Mouse (Mus musculus) forebrain, embryonic 12.5 days (tissue): ENCODE results near the gene Ppil6. TPM values are rescaled to one million over a fixed set of nuclear protein-coding genes. Genes with fewer than 3 reads are reported as not detected.
A peak's percentile ranks its signal among the peaks of the same experiment; 100 is the strongest.

Experiments
- ATAC-seq: fragments of 200-750 bp; cut with Nextera tagmentation; 2 replicates; pipeline ENCODE4 v1.8.0; 2017; ENCODE audit warnings: moderate TSS enrichment; ENCODE audit not compliant: low FRiP score
- H3K27ac ChIP-seq: fragments of 300-500 bp; sonication (generic); 2 replicates; pipeline ENCODE4 v1.5.1; 2016; ENCODE audit warnings: mild to moderate bottlenecking
- H3K27me3 ChIP-seq: fragments of 300-500 bp; sonication (generic); 2 replicates; pipeline ENCODE4 v1.6.1; 2016; ENCODE audit warnings: mild to moderate bottlenecking
- H3K36me3 ChIP-seq: fragments of 300-500 bp; sonication (generic); replicated peaks from 2 replicates; pipeline ENCODE4 v1.6.1; 2016; ENCODE audit warnings: mild to moderate bottlenecking
- H3K4me1 ChIP-seq: fragments of 300-500 bp; sonication (generic); 2 replicates; pipeline ENCODE4 v1.6.1; 2016
- H3K4me2 ChIP-seq: fragments of 300-500 bp; sonication (generic); 2 replicates; pipeline ENCODE4 v1.6.1; 2016; ENCODE audit warnings: mild to moderate bottlenecking, moderate library complexity
- H3K4me3 ChIP-seq: fragments of 300-500 bp; sonication (generic); replicated peaks from 2 replicates; pipeline ENCODE4 v1.5.1; 2016; ENCODE audit warnings: mild to moderate bottlenecking
- H3K9ac ChIP-seq: fragments of 300-500 bp; sonication (generic); 2 replicates; pipeline ENCODE4 v1.6.1; 2016; ENCODE audit warnings: mild to moderate bottlenecking
- H3K9me3 ChIP-seq: fragments of 300-500 bp; sonication (generic); 2 replicates; pipeline ENCODE4 v1.6.1; 2016
- WGBS: fragments of 180-500 bp; shearing (Covaris S2); methylation state at CpG from one replicate; pipeline ENCODE4 v1.1.7; 2016; 5-methylcytosine and 5-hydroxymethylcytosine counted together
- polyA plus RNA-seq: library from polyadenylated mRNA; unstranded; fragments of >200 nt; fragmentation: Nextera tagmentation; extraction: Ambion mirVana; gene quantifications from 2 replicates; pipeline ENCODE4 v1.2.1, GENCODE M21; 2016

Ppil6 gene
- polyA plus RNA-seq, 1 experiment from 2014 or later: 1.7 TPM

DNA sequence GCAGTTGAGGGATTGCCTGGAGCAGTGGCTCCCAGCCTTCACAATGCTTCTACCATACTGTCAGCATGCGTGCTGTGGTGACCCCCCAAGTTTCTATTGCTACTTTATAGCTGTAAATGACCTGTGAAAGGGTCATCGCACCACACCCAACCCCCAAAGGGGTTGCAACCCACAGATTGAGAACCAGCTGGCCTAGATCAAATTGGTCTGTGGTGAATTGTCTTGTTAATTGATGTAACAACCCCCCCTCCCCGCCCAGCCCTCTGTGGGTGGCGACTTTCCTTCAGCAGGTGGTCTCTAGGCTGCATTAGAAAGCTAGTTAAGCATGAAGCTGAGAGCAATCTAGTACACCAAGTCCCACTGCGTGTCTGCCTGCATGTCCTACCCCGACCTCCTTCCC is 22.9 kb upstream of the Ppil6 start:
- Histone ChIP-seq H3K27ac (no peak overlapping the region), H3K9me3 (no peaks in the 10 kb centered on the region), H3K4me3 (no peak overlapping the region), H3K27me3 (no peaks in the 10 kb centered on the region), H3K36me3 (peaks cover 26% of the 10 kb centered on the region), H3K9ac (no peak overlapping the region), H3K4me1 (peaks cover 4% of the 10 kb centered on the region), H3K4me2 (no peak overlapping the region)
- no peak for ATAC-seq
- 38% methylated on average over 6 of the region's 6 CpGs for WGBS

DNA sequence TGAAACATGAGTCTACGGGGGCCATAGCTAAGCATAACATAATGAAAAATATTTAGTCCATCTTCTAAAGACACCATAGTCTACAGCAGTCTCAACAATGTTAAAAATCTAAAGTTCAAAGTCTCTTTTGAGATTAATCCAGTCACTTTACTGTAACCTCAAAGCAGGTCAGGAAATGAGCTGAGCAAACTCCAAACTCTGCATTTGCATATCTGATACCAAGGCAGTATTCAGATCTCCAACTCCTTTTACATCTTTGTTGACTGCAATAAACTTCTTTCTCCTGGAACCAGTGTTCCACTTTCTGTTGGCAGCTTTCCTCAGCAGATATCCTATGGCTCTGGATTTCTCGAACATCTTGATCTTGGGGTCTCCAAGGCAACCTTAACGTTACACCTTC is 19.5 kb upstream of the Ppil6 start:
- H3K9ac ChIP-seq: no peak overlapping the region
- H3K36me3 ChIP-seq: peaks cover 7% of the 10 kb centered on the region; the same call in 1 of the 2 replicates
- no peaks in the 10 kb centered on the region for H3K27me3 ChIP-seq
- WGBS: 88% methylated on average over 3 of the region's 3 CpGs
- no peaks in the 10 kb centered on the region for H3K9me3 ChIP-seq
- no peak overlapping the region for H3K4me3 ChIP-seq
- H3K4me2 ChIP-seq: no peak overlapping the region
- peaks cover 5% of the 10 kb centered on the region for H3K4me1 ChIP-seq
- H3K27ac ChIP-seq: no peak overlapping the region
- ATAC-seq: no peak

DNA sequence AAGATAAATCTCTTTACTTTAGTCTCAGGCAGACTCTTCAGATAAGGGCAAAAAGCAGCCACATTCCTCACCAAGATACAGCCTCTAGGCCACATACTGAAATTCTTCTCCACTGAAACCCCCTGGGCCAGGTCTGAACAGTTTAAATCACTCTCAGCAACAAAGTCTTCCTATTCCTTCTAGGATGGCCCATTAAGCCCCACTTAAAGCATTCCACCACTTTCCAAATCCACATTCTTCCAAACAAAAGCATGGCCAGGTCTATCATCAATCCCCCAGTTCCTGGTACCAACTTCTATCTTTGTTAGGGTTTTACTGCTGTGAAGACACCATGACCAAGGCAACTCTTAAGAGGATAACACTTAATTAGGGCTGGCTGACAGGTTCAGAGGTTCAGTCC is 17.7 kb upstream of the Ppil6 start:
- Histone ChIP-seq H3K4me3 (no peak overlapping the region), H3K9me3 (no peaks in the 10 kb centered on the region), H3K9ac (no peak overlapping the region), H3K4me1 (peaks cover 16% of the 10 kb centered on the region), H3K36me3 (peaks cover 6% of the 10 kb centered on the region; the same call in 1 of the 2 replicates), H3K27me3 (no peaks in the 10 kb centered on the region), H3K4me2 (no peak overlapping the region), H3K27ac (no peak overlapping the region)
- no peak for ATAC-seq

DNA sequence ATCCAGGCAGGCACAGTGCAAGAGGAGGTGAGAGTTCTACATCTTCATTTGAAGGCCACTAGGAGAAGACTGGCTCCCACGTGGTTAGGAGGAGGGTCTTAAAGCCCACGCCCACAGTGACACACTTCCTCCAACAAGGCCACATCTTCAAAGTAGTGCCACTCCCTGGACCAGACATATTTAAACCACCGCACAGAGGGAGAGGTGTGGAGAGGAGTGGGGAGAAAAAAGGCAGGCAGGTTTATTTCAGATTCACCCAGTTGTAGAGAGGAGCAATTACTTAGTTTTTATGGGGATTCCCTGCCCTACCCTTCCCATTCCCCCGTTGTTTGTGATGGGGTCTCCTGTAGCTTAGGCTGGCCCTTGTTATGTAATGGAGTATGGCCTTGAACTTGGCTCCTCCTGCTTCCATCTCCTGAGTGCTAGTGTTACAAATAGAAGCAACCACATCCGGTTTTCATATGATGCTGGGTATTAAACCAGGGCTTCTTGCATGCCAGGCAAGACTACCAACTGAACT is 17.2 kb upstream of the Ppil6 start:
- Histone ChIP-seq H3K4me1 (peaks cover 21% of the 10 kb centered on the region), H3K9me3 (no peaks in the 10 kb centered on the region), H3K4me3 (no peak overlapping the region), H3K27me3 (no peaks in the 10 kb centered on the region), H3K36me3 (peaks cover 6% of the 10 kb centered on the region; the same call in 1 of the 2 replicates), H3K9ac (no peak overlapping the region), H3K27ac (no peak overlapping the region), H3K4me2 (no peak overlapping the region)
- WGBS: 80% methylated on average over 5 of the region's 5 CpGs
- no peak for ATAC-seq

DNA sequence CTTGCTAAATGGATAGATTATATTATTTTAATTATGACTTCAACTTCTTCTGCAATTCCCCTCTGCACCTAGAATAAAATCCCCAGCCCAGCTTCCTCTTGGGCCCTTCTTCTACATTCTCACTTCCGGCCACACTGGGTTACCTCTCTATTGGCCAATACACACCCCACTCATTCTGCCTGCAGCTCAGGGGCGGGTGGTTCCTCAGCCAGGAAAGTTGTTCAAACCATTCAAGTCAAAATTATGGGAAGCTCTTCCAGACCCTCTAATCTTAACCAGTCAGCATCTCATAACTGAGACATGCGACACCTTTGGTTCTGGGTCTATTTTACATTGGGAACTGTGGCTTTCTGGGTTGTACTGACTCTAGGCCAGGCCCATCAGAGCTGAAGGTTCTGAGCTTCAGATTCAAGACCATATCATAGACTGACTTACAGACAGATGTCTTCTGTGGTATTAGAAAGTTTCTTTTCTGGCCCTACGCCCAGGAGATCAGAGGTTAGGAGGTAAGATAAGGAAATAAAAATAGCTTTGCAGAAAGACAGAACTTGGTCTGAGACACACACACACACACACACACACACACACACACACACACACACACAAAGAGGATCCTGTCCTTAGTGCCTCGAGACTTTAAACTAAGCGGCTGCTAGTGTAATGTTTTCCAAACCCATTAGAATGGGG is 16.3 kb upstream of the Ppil6 start:
- WGBS: 90% methylated on average over 6 of the region's 6 CpGs
- H3K4me3 ChIP-seq: no peak overlapping the region
- no peak for ATAC-seq

DNA sequence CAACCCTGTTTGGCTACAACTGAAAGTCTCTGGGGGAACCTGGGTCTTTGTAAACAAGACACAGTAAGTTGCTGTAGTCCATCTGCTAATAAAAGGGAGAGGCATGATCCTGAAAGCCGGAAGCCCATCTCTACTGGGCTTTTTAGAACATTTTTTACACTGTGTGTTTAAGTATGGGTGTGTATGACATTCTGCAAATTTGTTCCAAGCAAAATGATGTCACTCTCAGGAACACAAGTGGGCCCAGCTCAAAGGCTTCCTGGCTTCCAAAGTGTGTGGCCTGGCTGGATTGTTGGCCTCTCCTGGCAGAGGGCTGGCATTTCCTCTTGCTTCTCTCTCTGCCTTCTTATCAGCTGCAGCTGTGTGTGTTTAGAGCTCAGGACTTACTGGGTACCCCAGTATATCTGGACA is 15.3 kb upstream of the Ppil6 start:
- H3K9me3 ChIP-seq: no peaks in the 10 kb centered on the region

More for the DNA sequence above, 16.3 kb upstream of the Ppil6 start:
- Histone ChIP-seq H3K36me3 (peaks cover 7% of the 10 kb centered on the region), H3K4me1 (peaks cover 25% of the 10 kb centered on the region), H3K27me3 (no peaks in the 10 kb centered on the region), H3K27ac (no peak overlapping the region), H3K4me2 (no peak overlapping the region), H3K9ac (no peak overlapping the region), H3K9me3 (no peaks in the 10 kb centered on the region)

DNA sequence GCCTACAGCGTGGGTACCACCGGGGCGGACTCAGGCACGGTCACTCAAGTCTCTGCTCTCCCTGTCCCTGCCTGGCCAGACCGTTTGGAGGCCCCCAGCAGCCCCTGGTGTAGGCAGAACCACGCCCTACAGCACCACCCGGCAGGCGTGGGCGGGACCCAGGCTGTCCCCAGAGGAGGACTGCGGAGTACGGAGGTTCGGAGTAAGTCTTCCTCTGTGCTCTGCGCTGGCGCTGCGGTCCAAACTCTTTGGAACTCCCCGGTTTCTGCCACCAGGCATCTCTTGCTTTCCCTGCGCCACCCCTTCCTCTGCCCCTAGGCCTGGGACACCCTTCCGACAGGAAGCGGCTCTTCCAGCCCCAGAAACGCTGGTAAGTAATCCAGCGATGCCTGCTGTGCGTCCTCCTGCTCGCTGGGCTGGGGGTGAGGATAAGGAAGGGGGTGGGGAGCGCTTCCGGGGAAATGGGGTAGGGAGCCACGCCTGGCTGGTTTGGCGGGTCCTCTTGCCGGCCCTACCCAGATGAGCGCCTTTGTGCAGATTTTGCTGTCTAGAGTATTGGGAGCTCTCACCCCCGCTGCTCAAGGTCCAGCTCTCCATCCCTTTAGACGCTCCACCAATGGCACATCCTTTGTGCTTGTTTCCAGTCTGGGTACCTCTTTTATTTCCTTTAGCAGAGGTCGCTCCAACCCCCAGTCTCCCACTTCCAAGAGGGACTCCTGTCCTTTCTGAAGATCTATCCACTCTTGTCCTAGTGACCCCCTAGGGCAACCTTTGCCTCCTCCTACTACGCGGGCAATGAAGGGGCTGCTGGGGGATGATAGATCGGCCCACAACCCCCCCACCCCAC is 13.8 kb upstream of the Ppil6 start, which contains the start of gene Mical1:
Gene Mical1 (plus strand): TSS at position 144 of the 847 bp plus-strand sequence.
- Histone ChIP-seq H3K4me2 (peak within 1 kb of the TSS; percentile 87), H3K4me1 (peaks cover 25% of the 10 kb centered on the region), H3K4me3 (peak within 1 kb of the TSS; percentile 54), H3K9me3 (no peaks in the 10 kb centered on the region), H3K27me3 (no peaks in the 10 kb centered on the region), H3K27ac (peak within 1 kb of the TSS; percentile 80), H3K9ac (peak within 1 kb of the TSS; percentile 71), H3K36me3 (peaks cover 26% of the 10 kb centered on the region)
- peak; percentile 68 for ATAC-seq
- WGBS: 1% methylated on average over 35 of the region's 35 CpGs

More for the DNA sequence above, 15.3 kb upstream of the Ppil6 start:
- Histone ChIP-seq H3K4me2 (no peak overlapping the region), H3K4me1 (peaks cover 25% of the 10 kb centered on the region), H3K4me3 (no peak overlapping the region), H3K36me3 (peaks cover 16% of the 10 kb centered on the region), H3K9ac (no peak overlapping the region), H3K27me3 (no peaks in the 10 kb centered on the region), H3K27ac (no peak overlapping the region)
- WGBS: 94% methylated on average over 1 of the region's 1 CpGs
- no peak for ATAC-seq

DNA sequence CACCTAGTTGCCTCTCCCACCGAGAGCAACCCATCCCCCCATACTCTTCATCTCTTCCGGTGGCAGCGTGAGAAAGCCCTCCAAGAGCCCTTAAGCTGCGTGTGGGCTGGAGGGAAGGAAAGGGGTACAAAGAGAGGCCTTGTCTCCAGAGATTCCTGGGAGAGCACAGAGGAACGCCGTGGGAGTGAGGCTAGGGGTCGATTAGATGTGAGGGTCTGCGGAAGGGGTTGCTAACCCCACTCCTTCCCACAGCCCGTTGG is 13.3 kb upstream of the Ppil6 start:
- H3K9me3 ChIP-seq: no peaks in the 10 kb centered on the region
- 0% methylated on average over 9 of the region's 9 CpGs for WGBS
- H3K9ac ChIP-seq: peak overlapping the region; percentile 71
- peak overlapping the region; percentile 87 for H3K4me2 ChIP-seq
- H3K27me3 ChIP-seq: no peaks in the 10 kb centered on the region
- peak overlapping the region; percentile 80 for H3K27ac ChIP-seq
- ATAC-seq: peak; percentile 51
- peak overlapping the region; percentile 54 for H3K4me3 ChIP-seq
- H3K4me1 ChIP-seq: peaks cover 27% of the 10 kb centered on the region
- peaks cover 27% of the 10 kb centered on the region for H3K36me3 ChIP-seq

DNA sequence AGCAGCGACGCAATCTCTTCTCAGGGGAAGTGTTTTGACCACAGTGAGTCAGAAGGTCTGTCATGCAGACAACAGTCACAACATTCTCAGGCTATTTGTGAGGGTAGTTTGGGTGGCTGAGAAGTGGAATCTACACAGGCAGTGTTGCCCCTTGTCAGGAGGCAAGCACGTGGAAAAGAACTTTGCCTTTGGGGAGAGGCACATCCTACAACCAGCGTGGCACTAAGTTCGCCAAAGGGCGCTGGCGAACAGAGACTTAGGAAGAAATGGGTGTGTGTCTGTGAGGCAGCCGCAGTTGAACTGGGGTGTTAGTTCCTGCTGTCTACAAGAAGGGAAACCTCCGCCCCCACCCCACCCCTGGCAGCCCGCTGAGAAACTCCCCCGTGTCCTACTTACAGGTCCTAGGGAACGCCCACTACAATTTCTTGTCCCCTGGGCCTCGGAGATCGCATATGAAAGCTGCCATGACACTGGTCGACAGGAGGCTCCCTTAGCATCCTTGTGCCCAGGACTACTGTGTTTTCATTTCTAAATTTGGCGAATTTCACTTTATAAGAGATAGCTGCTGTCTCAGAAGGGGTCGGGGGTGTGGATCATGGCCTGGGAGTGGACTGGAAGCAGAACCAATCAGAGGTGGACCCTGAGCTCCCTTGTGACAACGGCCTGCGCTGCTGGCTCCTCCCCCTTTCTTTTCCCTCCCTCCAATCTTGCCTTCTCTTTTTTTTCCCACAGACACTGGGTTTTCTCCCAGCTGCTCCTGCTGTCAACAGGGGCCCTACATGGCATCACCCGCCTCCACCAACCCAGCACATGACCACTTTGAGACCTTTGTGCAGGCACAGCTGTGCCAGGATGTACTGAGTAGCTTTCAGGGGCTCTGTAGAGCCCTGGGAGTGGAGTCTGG is 12.7 kb upstream of the Ppil6 start:
- Histone ChIP-seq H3K9me3 (no peaks in the 10 kb centered on the region), H3K4me1 (peaks cover 27% of the 10 kb centered on the region), H3K27me3 (no peaks in the 10 kb centered on the region), H3K36me3 (peaks cover 33% of the 10 kb centered on the region), H3K4me2 (peak overlapping the region; percentile 87), H3K9ac (peak overlapping the region; percentile 71), H3K4me3 (peak overlapping the region; percentile 54), H3K27ac (peak overlapping the region; percentile 80)
- ATAC-seq: peak; percentile 83
- WGBS: 2% methylated on average over 20 of the region's 20 CpGs

DNA sequence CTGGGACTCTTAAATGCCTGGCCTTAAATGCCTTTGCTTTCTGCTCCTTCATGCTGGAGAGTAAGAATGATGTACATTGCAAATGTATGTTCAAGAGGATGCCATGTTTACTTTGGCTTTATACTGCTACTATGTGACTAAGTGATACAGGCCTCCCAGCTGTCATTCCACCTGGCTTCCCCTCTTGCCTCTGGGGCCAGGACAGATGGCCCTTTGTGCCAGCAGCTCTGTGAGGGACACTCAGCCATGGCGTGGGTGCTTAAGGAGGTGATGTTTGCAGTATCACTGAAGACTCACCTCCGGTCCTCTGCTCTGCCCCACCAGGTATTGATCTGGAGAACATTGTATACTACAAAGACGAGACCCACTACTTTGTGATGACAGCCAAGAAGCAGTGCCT is 10.3 kb upstream of the Ppil6 start:
- Histone ChIP-seq H3K9me3 (no peaks in the 10 kb centered on the region), H3K27ac (no peak overlapping the region), H3K27me3 (no peaks in the 10 kb centered on the region), H3K4me1 (peaks cover 27% of the 10 kb centered on the region), H3K36me3 (peaks cover 56% of the 10 kb centered on the region), H3K4me3 (no peak overlapping the region), H3K9ac (no peak overlapping the region), H3K4me2 (no peak overlapping the region)
- ATAC-seq: no peak
- 87% methylated on average over 3 of the region's 3 CpGs for WGBS

DNA sequence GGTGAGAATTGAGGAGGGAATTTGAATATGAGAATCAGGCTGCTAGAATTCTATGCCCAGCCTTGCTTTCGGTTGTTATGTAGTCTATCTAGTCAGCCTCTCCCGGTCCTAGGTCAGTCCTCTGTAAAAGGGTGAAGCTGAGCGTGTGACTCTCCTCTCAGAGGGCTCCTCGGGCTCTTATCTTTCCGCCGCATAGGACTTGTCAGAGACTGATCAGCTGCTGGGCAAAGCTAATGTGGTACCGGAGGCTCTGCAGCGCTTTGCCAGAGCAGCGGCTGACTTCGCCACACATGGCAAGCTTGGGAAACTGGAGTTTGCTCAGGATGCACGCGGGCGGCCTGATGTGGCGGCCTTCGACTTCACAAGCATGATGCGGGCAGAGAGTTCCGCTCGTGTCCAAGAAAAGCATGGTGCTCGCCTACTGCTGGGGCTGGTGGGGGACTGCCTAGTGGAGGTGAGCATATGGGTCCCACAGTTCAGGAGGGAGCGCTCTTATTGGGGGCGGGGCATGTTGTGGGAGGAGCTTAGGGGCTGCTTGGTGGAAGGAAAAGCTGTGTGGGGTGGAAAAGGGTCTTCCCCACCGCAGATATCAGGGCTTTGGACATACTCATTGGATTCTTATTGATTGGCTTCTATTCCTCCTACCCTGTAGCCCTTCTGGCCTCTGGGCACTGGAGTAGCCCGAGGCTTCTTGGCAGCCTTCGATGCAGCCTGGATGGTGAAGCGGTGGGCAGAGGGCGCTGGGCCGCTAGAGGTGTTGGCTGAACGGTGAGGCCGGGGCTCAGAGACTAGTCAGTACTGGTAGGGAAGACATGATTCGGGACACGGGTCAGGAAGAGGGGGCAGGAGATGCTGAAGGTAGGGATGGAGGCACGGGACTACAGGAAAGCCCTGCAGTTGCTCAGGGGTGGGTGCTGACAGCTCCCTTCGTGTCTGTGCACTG is 9.0 kb upstream of the Ppil6 start:
- H3K36me3 ChIP-seq: peaks cover 68% of the 10 kb centered on the region
- no peak overlapping the region for H3K4me3 ChIP-seq
- no peak for ATAC-seq
- peaks cover 21% of the 10 kb centered on the region for H3K4me1 ChIP-seq
- no peak overlapping the region for H3K27ac ChIP-seq
- no peak overlapping the region for H3K4me2 ChIP-seq
- no peak overlapping the region for H3K9ac ChIP-seq
- H3K27me3 ChIP-seq: no peaks in the 10 kb centered on the region
- no peaks in the 10 kb centered on the region for H3K9me3 ChIP-seq
- WGBS: 79% methylated on average over 33 of the region's 33 CpGs
